Mouse (Mus musculus): ENCODE results near the gene Rab35. TPM values are rescaled to one million over a fixed set of nuclear protein-coding genes. Genes with fewer than 3 reads are reported as not detected.
A peak's percentile ranks its signal among the peaks of the same experiment; 100 is the strongest.

Gene Rab35
- polyA plus RNA-seq, 1 experiment from 2014 or later, result 17.9 TPM

GRCm38 (mm10) chr5:115613332-115613731 lies 18.4 kb upstream of the Rab35 start:
- no peak for DNase-seq (ENCODE audit: low spot score)
- Histone ChIP-seq H3K4me3 (ENCODE audit: low read depth, low read length) (no peak overlapping the region), H3K36me3 (ENCODE audit: control insufficient read depth, insufficient read depth, low read length) (peaks cover 69% of the 10 kb centered on the region), H3K9ac (ENCODE audit: low read length) (no peak overlapping the region), H3K4me2 (ENCODE audit: low read depth, severe bottlenecking) (no peak overlapping the region), H3K27me3 (ENCODE audit: control insufficient read depth, insufficient read depth, low read length) (no peaks in the 10 kb centered on the region), H3K27ac (replicated peaks; ENCODE audit: low read depth, low read length) (no peak overlapping the region), H3K9me3 (ENCODE audit: control insufficient read depth, low read length) (no peaks in the 10 kb centered on the region), H3K4me1 (ENCODE audit: control insufficient read depth, insufficient read depth, low read length) (no peaks in the 10 kb centered on the region)
- WGBS, result 91% methylated on average over 9 of the region's 9 CpGs
- no peak for ATAC-seq (ENCODE audit: insufficient number of reproducible peaks, low FRiP score, low TSS enrichment, low read depth)

- Histone ChIP-seq H3K27me3 (ENCODE audit: control insufficient read depth, insufficient read depth, low read length) (no peaks in the 10 kb centered on the region), H3K4me1 (ENCODE audit: control insufficient read depth, insufficient read depth, low read length) (no peaks in the 10 kb centered on the region), H3K9me3 (ENCODE audit: control insufficient read depth, low read length) (no peaks in the 10 kb centered on the region), H3K4me3 (ENCODE audit: low read depth, low read length) (no peak overlapping the region), H3K36me3 (ENCODE audit: control insufficient read depth, insufficient read depth, low read length) (peaks cover 69% of the 10 kb centered on the region), H3K27ac (replicated peaks; ENCODE audit: low read depth, low read length) (no peak overlapping the region), H3K4me2 (ENCODE audit: low read depth, severe bottlenecking) (no peak overlapping the region), H3K9ac (ENCODE audit: low read length) (no peak overlapping the region)
- ATAC-seq (ENCODE audit: insufficient number of reproducible peaks, low FRiP score, low TSS enrichment, low read depth) (no peak), DNase-seq (ENCODE audit: low spot score) (peak; percentile 65)
- WGBS, result 82% methylated on average over 7 of the region's 7 CpGs
These were observed 16.8 kb upstream of the Rab35 start for GRCm38 (mm10) chr5:115614948-115615347.

- Histone ChIP-seq H3K4me2 (ENCODE audit: low read depth, severe bottlenecking) (no peak overlapping the region), H3K36me3 (ENCODE audit: control insufficient read depth, insufficient read depth, low read length) (peaks cover 45% of the 10 kb centered on the region), H3K9me3 (ENCODE audit: control insufficient read depth, low read length) (no peaks in the 10 kb centered on the region), H3K27ac (replicated peaks; ENCODE audit: low read depth, low read length) (no peak overlapping the region), H3K4me1 (ENCODE audit: control insufficient read depth, insufficient read depth, low read length) (no peaks in the 10 kb centered on the region), H3K27me3 (ENCODE audit: control insufficient read depth, insufficient read depth, low read length) (no peaks in the 10 kb centered on the region), H3K4me3 (ENCODE audit: low read depth, low read length) (no peak overlapping the region), H3K9ac (ENCODE audit: low read length) (no peak overlapping the region)
- WGBS, result 93% methylated on average over 15 of the region's 15 CpGs
- DNase-seq (ENCODE audit: low spot score) (no peak), ATAC-seq (ENCODE audit: insufficient number of reproducible peaks, low FRiP score, low TSS enrichment, low read depth) (no peak)
These were observed 12.0 kb upstream of the Rab35 start for GRCm38 (mm10) chr5:115619690-115620089.

GRCm38 (mm10) chr5:115622686-115623085 lies 9.0 kb upstream of the Rab35 start:
- ATAC-seq (ENCODE audit: insufficient number of reproducible peaks, low FRiP score, low TSS enrichment, low read depth) (no peak), DNase-seq (ENCODE audit: low spot score) (no peak)
- WGBS, result 90% methylated on average over 7 of the region's 7 CpGs
- Histone ChIP-seq H3K27me3 (ENCODE audit: control insufficient read depth, insufficient read depth, low read length) (no peaks in the 10 kb centered on the region), H3K9me3 (ENCODE audit: control insufficient read depth, low read length) (no peaks in the 10 kb centered on the region), H3K4me2 (ENCODE audit: low read depth, severe bottlenecking) (no peak overlapping the region), H3K27ac (replicated peaks; ENCODE audit: low read depth, low read length) (no peak overlapping the region), H3K36me3 (ENCODE audit: control insufficient read depth, insufficient read depth, low read length) (peaks cover 20% of the 10 kb centered on the region), H3K9ac (ENCODE audit: low read length) (no peak overlapping the region), H3K4me3 (ENCODE audit: low read depth, low read length) (no peak overlapping the region), H3K4me1 (ENCODE audit: control insufficient read depth, insufficient read depth, low read length) (no peaks in the 10 kb centered on the region)

GRCm38 (mm10) chr5:115623694-115624440 lies 7.8 kb upstream of the Rab35 start:
- no peak overlapping the region for H3K27ac ChIP-seq (replicated peaks; ENCODE audit: low read depth, low read length)
- H3K9me3 ChIP-seq (ENCODE audit: control insufficient read depth, low read length), result no peaks in the 10 kb centered on the region
- H3K4me2 ChIP-seq (ENCODE audit: low read depth, severe bottlenecking), result no peak overlapping the region
- ATAC-seq (ENCODE audit: insufficient number of reproducible peaks, low FRiP score, low TSS enrichment, low read depth) (no peak), DNase-seq (ENCODE audit: low spot score) (no peak)
- no peak overlapping the region for H3K4me3 ChIP-seq (ENCODE audit: low read depth, low read length)
- no peak overlapping the region for H3K9ac ChIP-seq (ENCODE audit: low read length)
- 86% methylated on average over 9 of the region's 9 CpGs for WGBS
- H3K36me3 ChIP-seq (ENCODE audit: control insufficient read depth, insufficient read depth, low read length), result peaks cover 14% of the 10 kb centered on the region
- no peaks in the 10 kb centered on the region for H3K27me3 ChIP-seq (ENCODE audit: control insufficient read depth, insufficient read depth, low read length)
- no peaks in the 10 kb centered on the region for H3K4me1 ChIP-seq (ENCODE audit: control insufficient read depth, insufficient read depth, low read length)

GRCm38 (mm10) chr5:115626237-115626886 lies 5.3 kb upstream of the Rab35 start:
- Histone ChIP-seq H3K4me2 (ENCODE audit: low read depth, severe bottlenecking) (no peak overlapping the region), H3K4me1 (ENCODE audit: control insufficient read depth, insufficient read depth, low read length) (peaks cover 2% of the 10 kb centered on the region; the same call in 1 of the 2 replicates), H3K9ac (ENCODE audit: low read length) (no peak overlapping the region; the same call in 1 of the 2 replicates), H3K9me3 (ENCODE audit: control insufficient read depth, low read length) (no peaks in the 10 kb centered on the region), H3K4me3 (ENCODE audit: low read depth, low read length) (no peak overlapping the region), H3K27me3 (ENCODE audit: control insufficient read depth, insufficient read depth, low read length) (no peaks in the 10 kb centered on the region), H3K36me3 (ENCODE audit: control insufficient read depth, insufficient read depth, low read length) (peaks cover 2% of the 10 kb centered on the region; the same call in 1 of the 2 replicates), H3K27ac (replicated peaks; ENCODE audit: low read depth, low read length) (no peak overlapping the region)
- no peak for DNase-seq (ENCODE audit: low spot score)
- ATAC-seq (ENCODE audit: insufficient number of reproducible peaks, low FRiP score, low TSS enrichment, low read depth), result no peak
- 86% methylated on average over 10 of the region's 10 CpGs for WGBS

GRCm38 (mm10) chr5:115628083-115628482 lies 3.6 kb upstream of the Rab35 start:
- Histone ChIP-seq H3K36me3 (ENCODE audit: control insufficient read depth, insufficient read depth, low read length) (no peaks in the 10 kb centered on the region; the same call in 1 of the 2 replicates), H3K9me3 (ENCODE audit: control insufficient read depth, low read length) (no peaks in the 10 kb centered on the region), H3K9ac (ENCODE audit: low read length) (no peak overlapping the region), H3K27ac (replicated peaks; ENCODE audit: low read depth, low read length) (no peak overlapping the region), H3K27me3 (ENCODE audit: control insufficient read depth, insufficient read depth, low read length) (no peaks in the 10 kb centered on the region), H3K4me1 (ENCODE audit: control insufficient read depth, insufficient read depth, low read length) (peaks cover 10% of the 10 kb centered on the region), H3K4me2 (ENCODE audit: low read depth, severe bottlenecking) (no peak overlapping the region), H3K4me3 (ENCODE audit: low read depth, low read length) (no peak overlapping the region)
- 72% methylated on average over 8 of the region's 8 CpGs for WGBS
- ATAC-seq (ENCODE audit: insufficient number of reproducible peaks, low FRiP score, low TSS enrichment, low read depth), result no peak
- DNase-seq (ENCODE audit: low spot score), result no peak

- H3K4me3 ChIP-seq (ENCODE audit: low read depth, low read length), result no peak overlapping the region
- H3K9me3 ChIP-seq (ENCODE audit: control insufficient read depth, low read length), result no peaks in the 10 kb centered on the region
- no peak overlapping the region for H3K27ac ChIP-seq (replicated peaks; ENCODE audit: low read depth, low read length)
- peaks cover 12% of the 10 kb centered on the region for H3K4me1 ChIP-seq (ENCODE audit: control insufficient read depth, insufficient read depth, low read length)
- no peaks in the 10 kb centered on the region; the same call in 1 of the 2 replicates for H3K36me3 ChIP-seq (ENCODE audit: control insufficient read depth, insufficient read depth, low read length)
- no peak for DNase-seq (ENCODE audit: low spot score)
- H3K27me3 ChIP-seq (ENCODE audit: control insufficient read depth, insufficient read depth, low read length), result no peaks in the 10 kb centered on the region
- 86% methylated on average over 4 of the region's 4 CpGs for WGBS
- no peak overlapping the region for H3K4me2 ChIP-seq (ENCODE audit: low read depth, severe bottlenecking)
- ATAC-seq (ENCODE audit: insufficient number of reproducible peaks, low FRiP score, low TSS enrichment, low read depth), result no peak
- H3K9ac ChIP-seq (ENCODE audit: low read length), result no peak overlapping the region
These were observed 2.0 kb upstream of the Rab35 start for GRCm38 (mm10) chr5:115629672-115630071.

Measured in limb, embryonic 11.5 days (tissue).